Mouse (Mus musculus) bone marrow, adult 2 months (tissue): ENCODE data around the gene Hba-x.

Experiments used
- CTCF ChIP-seq: fragments of 200-500 bp; IDR thresholded peaks from 2 replicates; pipeline ENCODE4 v1.5.1; 2011; ENCODE audit warnings: low read length, control low read depth; ENCODE audit not compliant: control insufficient read depth, insufficient read depth
- POLR2A ChIP-seq: fragments of 200-500 bp; IDR thresholded peaks from 2 replicates; pipeline ENCODE4 v1.6.1; 2011; ENCODE audit warnings: low read depth, mild to moderate bottlenecking, control low read depth, low read length, borderline replicate concordance; ENCODE audit not compliant: control insufficient read depth

GRCm38 (mm10) chr11:32232848-32233247, 43.4 kb upstream of the Hba-x start:
- TF ChIP-seq CTCF: no peak
- no peak for TF ChIP-seq POLR2A
